In genomic region chr4:132842970-132843704, GRCm38 (mm10) we compare ENCODE assay signal across 8 mouse cellular contexts. TPM values are rescaled to one million over a fixed set of nuclear protein-coding genes. Genes with fewer than 3 reads are reported as not detected.
DNase-seq lines count a peak whose midpoint lies in the region; ATAC-seq lines count a peak whose summit lies in the region.

TSS of gene Ppp1r8 (minus strand) at chr4:132843169.

- H3K9ac ChIP-seq in intestine, embryonic 14.5 days (ENCODE audit: low read length) = peak within 1 kb of the TSS; percentile 88

- no peaks in the 10 kb centered on the region for H3K9me3 ChIP-seq in intestine, embryonic 14.5 days (ENCODE audit: control insufficient read depth, low read length)

- H3K27ac ChIP-seq in intestine, embryonic 14.5 days (ENCODE audit: low read depth) = peak within 1 kb of the TSS; percentile 58

- intact Hi-C loops in left cerebral cortex, postnatal 14 days (cut with DNase I) = loop anchor here (5.0 kb wide), 1 partner anchor 79 kb away; the partner anchor contains the start of gene Fam76a

- H3K36me3 ChIP-seq in intestine, embryonic 14.5 days (ENCODE audit: control insufficient read depth, insufficient read depth, low read length) = peaks cover 27% of the 10 kb centered on the region

- peaks cover 8% of the 10 kb centered on the region for H3K4me1 ChIP-seq in intestine, embryonic 14.5 days (replicated peaks; ENCODE audit: control insufficient read depth, insufficient read depth, low read length)

- H3K4me2 ChIP-seq in intestine, embryonic 14.5 days (ENCODE audit: low read length) = peak within 1 kb of the TSS; percentile 70

- DNase-seq in adrenal gland, adult 18-20 months (ENCODE audit: low spot score in 2 of 2) = peak; percentile 79
- DNase-seq in embryo, embryonic 11 days = peak; percentile 98
- DNase-seq in gastrocnemius, postnatal 25 days = peak; percentile 91
- peak; percentile 89 for DNase-seq in intestine, embryonic 14.5 days (ENCODE audit: low spot score)
- DNase-seq in left cerebral cortex, postnatal 14 days (ENCODE audit: low spot score in 2 of 2) = peak; percentile 92
- peak; percentile 100 for DNase-seq in mesoderm, embryonic 11.5 days (ENCODE audit: low read depth, low spot score)
- DNase-seq in right cerebral cortex, postnatal 36 days (ENCODE audit: low spot score in 2 of 2) = peak; percentile 82 to 91
- DNase-seq in yolk sac, embryonic 10.5 days (ENCODE audit: low spot score) = peak; percentile 94

- peak; percentile 98 for ATAC-seq in intestine, embryonic 14.5 days (replicated peaks; ENCODE audit: low FRiP score, low TSS enrichment, low read depth)

- WGBS in intestine, embryonic 14.5 days = 1% methylated on average over 40 of the region's 40 CpGs

- peak within 1 kb of the TSS; percentile 72 for H3K4me3 ChIP-seq in intestine, embryonic 14.5 days (ENCODE audit: low read depth, low read length)

- H3K27me3 ChIP-seq in intestine, embryonic 14.5 days (replicated peaks; ENCODE audit: control insufficient read depth, insufficient read depth, low read length) = no peaks in the 10 kb centered on the region

RNA-seq across cellular contexts. Expression of gene Ppp1r8, which starts in this region (rescaled TPM):
- 10 to 100 TPM; 31.2 to 41.0 TPM for total RNA-seq in adrenal gland, adult 18-20 months (2021)
- total RNA-seq in gastrocnemius, postnatal 25 days (2021) = 10 to 100 TPM; 13.1 to 13.5 TPM
- 63.1 and 72.4 TPM in 2 replicates for polyA plus RNA-seq in intestine, embryonic 14.5 days (2014; fragmentation: Nextera tagmentation; extraction: Ambion mirVana)
- total RNA-seq in left cerebral cortex, postnatal 14 days (2021) = 10 to 100 TPM; 41.8 to 43.1 TPM

Comparison
In these comparisons a context has a peak if more than half of its experiments do, and no peak if none do; other contexts are left out.
1. Peak in every context shown above with its lines: DNase-seq, ATAC-seq, H3K4me3 ChIP-seq and H3K27ac ChIP-seq.